Mouse (Mus musculus): ENCODE measurements around the gene Tubb4b.
"Not testable (repeated sequence)": the region's sequence is repeated elsewhere in the genome, so short reads cannot be mapped to it uniquely, and the experiment has no call there.

Tubb4b gene

GRCm38 (mm10) chr2:25224492-25224765 lies at the start of gene Tubb4b:
Gene Tubb4b (minus strand): TSS chr2:25224702.
- DNase-seq (ENCODE audit: low spot score), result no peak

GRCm38 (mm10) chr2:25273010-25273409 lies 48.5 kb upstream of the Tubb4b start:
- DNase-seq (ENCODE audit: low spot score), result no peak

- DNase-seq (ENCODE audit: low spot score), result no peak
Observed at GRCm38 (mm10) chr2:25272515-25272914, 48.0 kb upstream of the Tubb4b start.

- DNase-seq (ENCODE audit: low spot score), result peak; percentile 100
Observed at GRCm38 (mm10) chr2:25271827-25272511, 47.5 kb upstream of the Tubb4b start, which contains the start of the genes Ssna1 and Anapc2. Gene Ssna1 (minus strand): TSS chr2:25272438. Gene Anapc2 (plus strand): TSS chr2:25272478.

- no peak for DNase-seq (ENCODE audit: low spot score)
Observed at GRCm38 (mm10) chr2:25267746-25268309, 43.3 kb upstream of the Tubb4b start.

GRCm38 (mm10) chr2:25267241-25267640 lies 42.7 kb upstream of the Tubb4b start:
- no peak for DNase-seq (ENCODE audit: low spot score)

GRCm38 (mm10) chr2:25266720-25267119 lies 42.2 kb upstream of the Tubb4b start:
- DNase-seq (ENCODE audit: low spot score), result no peak

- DNase-seq (ENCODE audit: low spot score), result no peak
Observed at GRCm38 (mm10) chr2:25265897-25266656, 41.6 kb upstream of the Tubb4b start.

- no peak for DNase-seq (ENCODE audit: low spot score)
Observed at GRCm38 (mm10) chr2:25264851-25265250, 40.3 kb upstream of the Tubb4b start.

- no peak for DNase-seq (ENCODE audit: low spot score)
Observed at GRCm38 (mm10) chr2:25264286-25264660, 39.8 kb upstream of the Tubb4b start.

GRCm38 (mm10) chr2:25263623-25264285 lies 39.3 kb upstream of the Tubb4b start:
- no peak for DNase-seq (ENCODE audit: low spot score)

- DNase-seq (ENCODE audit: low spot score), result peak; percentile 45
Observed at GRCm38 (mm10) chr2:25262795-25263622, 38.5 kb upstream of the Tubb4b start.

- peak; percentile 98 for DNase-seq (ENCODE audit: low spot score)
Observed at GRCm38 (mm10) chr2:25262291-25262767, 37.8 kb upstream of the Tubb4b start, which contains the start of gene Tprn. Gene Tprn (plus strand): TSS chr2:25262618.

- no peak for DNase-seq (ENCODE audit: low spot score)
Observed at GRCm38 (mm10) chr2:25261870-25262269, 37.4 kb upstream of the Tubb4b start.

- no peak for DNase-seq (ENCODE audit: low spot score)
Observed at GRCm38 (mm10) chr2:25258887-25259286, 34.4 kb upstream of the Tubb4b start.

GRCm38 (mm10) chr2:25257250-25257649 lies 32.7 kb upstream of the Tubb4b start:
- DNase-seq (ENCODE audit: low spot score), result not testable (repeated sequence)

GRCm38 (mm10) chr2:25256443-25257109 lies 32.1 kb upstream of the Tubb4b start:
- peak; percentile 48 for DNase-seq (ENCODE audit: low spot score)

GRCm38 (mm10) chr2:25255284-25255779 lies 30.8 kb upstream of the Tubb4b start, which contains the start of gene Tmem203:
Gene Tmem203 (plus strand): TSS chr2:25255439.
- DNase-seq (ENCODE audit: low spot score), result peak; percentile 87

- DNase-seq (ENCODE audit: low spot score), result no peak
Observed at GRCm38 (mm10) chr2:25252331-25252730, 27.8 kb upstream of the Tubb4b start.

GRCm38 (mm10) chr2:25246183-25247072 lies 21.9 kb upstream of the Tubb4b start, which contains the start of gene AL732309.1:
Gene AL732309.1 (minus strand): TSS chr2:25246863.
- no peak for DNase-seq (ENCODE audit: low spot score)

Data from embryo, embryonic 10 days (tissue).